Mouse (Mus musculus): ENCODE results near the gene Ptpn22. TPM values are rescaled to one million over a fixed set of nuclear protein-coding genes. Genes with fewer than 3 reads are reported as not detected.

Gene Ptpn22
- polyA plus RNA-seq, 1 experiment from 2014 or later: 0.82 TPM

DNA sequence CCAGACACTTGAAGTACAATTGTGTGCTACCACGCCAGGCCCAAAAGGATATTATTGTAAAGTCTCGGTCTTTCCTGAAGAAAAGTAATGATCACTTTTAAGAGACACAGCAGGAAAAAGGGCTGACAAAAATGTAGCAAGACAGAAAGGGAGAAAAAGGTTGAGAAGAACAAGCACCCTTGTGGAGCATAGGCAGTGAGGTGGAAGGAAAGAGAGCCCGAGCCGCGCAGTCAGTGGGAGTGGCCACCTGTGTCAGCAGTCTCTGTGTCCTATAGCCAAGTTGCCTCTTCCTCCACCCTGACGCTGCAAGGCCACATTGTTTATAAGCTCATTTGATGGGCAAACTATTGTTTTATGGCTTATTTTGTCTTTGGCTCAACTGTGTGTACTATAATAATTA lies 67.9 kb downstream of the Ptpn22 start:
- no peak overlapping the region for H3K27ac ChIP-seq (ENCODE audit: poor library complexity, severe bottlenecking)
- WGBS: 69% methylated on average over 6 of the region's 6 CpGs
- peaks cover 10% of the 10 kb centered on the region for H3K4me1 ChIP-seq (replicated peaks)
- H3K4me2 ChIP-seq: no peak overlapping the region
- H3K4me3 ChIP-seq: no peak overlapping the region
- no peak for ATAC-seq (ENCODE audit: insufficient number of reproducible peaks, low FRiP score)
- H3K9ac ChIP-seq: no peak overlapping the region
- no peaks in the 10 kb centered on the region for H3K27me3 ChIP-seq (replicated peaks)
- no peaks in the 10 kb centered on the region for H3K9me3 ChIP-seq (replicated peaks)
- H3K36me3 ChIP-seq: peaks cover 21% of the 10 kb centered on the region

GRCm38 (mm10) chr3:103944794-103945562 lies 85.4 kb downstream of the Ptpn22 start:
- H3K4me1 ChIP-seq (replicated peaks): no peaks in the 10 kb centered on the region
- ATAC-seq (ENCODE audit: insufficient number of reproducible peaks, low FRiP score): no peak
- 0 out of 2 replicates have a peak, but pooled peaks cover 5% of the 10 kb centered on the region for H3K36me3 ChIP-seq
- 94% methylated on average over 1 of the region's 1 CpGs for WGBS
- H3K27ac ChIP-seq (ENCODE audit: poor library complexity, severe bottlenecking): no peak overlapping the region
- H3K4me2 ChIP-seq: no peak overlapping the region
- no peak overlapping the region for H3K9ac ChIP-seq
- H3K9me3 ChIP-seq (replicated peaks): no peaks in the 10 kb centered on the region
- H3K4me3 ChIP-seq: no peak overlapping the region
- no peaks in the 10 kb centered on the region for H3K27me3 ChIP-seq (replicated peaks)

DNA sequence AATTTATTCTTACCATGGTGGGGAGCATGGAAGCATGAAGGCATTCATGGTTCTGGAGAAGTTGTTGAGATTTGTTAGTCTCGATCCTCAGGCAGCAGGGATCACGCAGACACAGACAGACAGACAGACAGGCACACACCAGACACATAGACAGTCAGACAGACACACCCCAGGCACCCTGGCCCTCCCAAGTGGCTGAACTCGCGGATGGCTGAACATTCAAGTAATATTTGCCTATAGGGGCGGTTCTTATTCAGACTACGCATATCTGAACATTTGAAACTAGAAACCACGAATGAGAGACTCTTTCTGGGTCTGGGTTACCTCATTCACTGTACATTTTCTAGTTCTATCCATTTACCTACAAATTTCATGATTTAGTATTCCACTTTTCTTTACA lies 89.1 kb downstream of the Ptpn22 start:
- no peak overlapping the region for H3K27ac ChIP-seq (ENCODE audit: poor library complexity, severe bottlenecking)
- no peak for ATAC-seq (ENCODE audit: insufficient number of reproducible peaks, low FRiP score)
- H3K27me3 ChIP-seq (replicated peaks): no peaks in the 10 kb centered on the region
- no peak overlapping the region for H3K4me3 ChIP-seq
- 0 out of 2 replicates have a peak, but pooled peaks cover 5% of the 10 kb centered on the region for H3K36me3 ChIP-seq
- H3K4me2 ChIP-seq: no peak overlapping the region
- no peaks in the 10 kb centered on the region for H3K9me3 ChIP-seq (replicated peaks)
- H3K9ac ChIP-seq: no peak overlapping the region
- no peaks in the 10 kb centered on the region for H3K4me1 ChIP-seq (replicated peaks)
- 88% methylated on average over 7 of the region's 7 CpGs for WGBS

- no peak overlapping the region for H3K9ac ChIP-seq
- no peak overlapping the region for H3K27ac ChIP-seq (ENCODE audit: poor library complexity, severe bottlenecking)
- WGBS: 89% methylated on average over 3 of the region's 3 CpGs
- H3K4me3 ChIP-seq: no peak overlapping the region
- H3K9me3 ChIP-seq (replicated peaks): no peaks in the 10 kb centered on the region
- peaks cover 20% of the 10 kb centered on the region for H3K36me3 ChIP-seq
- no peak for ATAC-seq (ENCODE audit: insufficient number of reproducible peaks, low FRiP score)
- H3K27me3 ChIP-seq (replicated peaks): no peaks in the 10 kb centered on the region
- H3K4me1 ChIP-seq (replicated peaks): no peaks in the 10 kb centered on the region
- no peak overlapping the region for H3K4me2 ChIP-seq
These were observed 101.0 kb downstream of the Ptpn22 start for GRCm38 (mm10) chr3:103960622-103961021.

Other genes starting within 250 kb of the Ptpn22 start
- gene Atg4a-ps, start 213.7 kb upstream of the Ptpn22 start, polyA plus RNA-seq (2016; fragmentation: Nextera tagmentation; extraction: Ambion mirVana): not detected in 2 replicates
- gene Olfml3, start 121.8 kb upstream of the Ptpn22 start, polyA plus RNA-seq (2016; fragmentation: Nextera tagmentation; extraction: Ambion mirVana): 19.5 and 20.5 TPM in 2 replicates
- gene Gm10964, start 120.4 kb upstream of the Ptpn22 start, polyA plus RNA-seq (2016; fragmentation: Nextera tagmentation; extraction: Ambion mirVana): not detected in 2 replicates
- 13.5 and 14.9 TPM in 2 replicates for gene Hipk1, start 68.2 kb upstream of the Ptpn22 start, polyA plus RNA-seq (2016; fragmentation: Nextera tagmentation; extraction: Ambion mirVana)
- gene Dclre1b, start 50.4 kb upstream of the Ptpn22 start, polyA plus RNA-seq (2016; fragmentation: Nextera tagmentation; extraction: Ambion mirVana): 18.1 and 19.8 TPM in 2 replicates
- gene Ap4b1, start 50.3 kb upstream of the Ptpn22 start, polyA plus RNA-seq (2016; fragmentation: Nextera tagmentation; extraction: Ambion mirVana): 16.2 and 16.5 TPM in 2 replicates
- gene Gm43064, start 50.2 kb upstream of the Ptpn22 start, polyA plus RNA-seq (2016; fragmentation: Nextera tagmentation; extraction: Ambion mirVana): 0.12 and 0.27 TPM in 2 replicates
- gene Bcl2l15, start 27.2 kb upstream of the Ptpn22 start, polyA plus RNA-seq (2016; fragmentation: Nextera tagmentation; extraction: Ambion mirVana): 0.10 and 0.32 TPM in 2 replicates
- 8.0 and 8.4 TPM in 2 replicates for gene Rsbn1, start 54.3 kb downstream of the Ptpn22 start, polyA plus RNA-seq (2016; fragmentation: Nextera tagmentation; extraction: Ambion mirVana)
- 23.3 and 23.9 TPM in 2 replicates for gene Phtf1, start 108.3 kb downstream of the Ptpn22 start, polyA plus RNA-seq (2016; fragmentation: Nextera tagmentation; extraction: Ambion mirVana)

All from heart, embryonic 12.5 days (tissue).